Mouse (Mus musculus): ENCODE measurements at regions not wholly inside any gene's neighbourhood (a gene's known extent, or its start where the extent isn't known, plus 50 kb on each side); places are given as distances from the start of the nearest gene placed in this dataset.
A peak's percentile ranks its signal among the peaks of the same experiment; 100 is the strongest.

DNA sequence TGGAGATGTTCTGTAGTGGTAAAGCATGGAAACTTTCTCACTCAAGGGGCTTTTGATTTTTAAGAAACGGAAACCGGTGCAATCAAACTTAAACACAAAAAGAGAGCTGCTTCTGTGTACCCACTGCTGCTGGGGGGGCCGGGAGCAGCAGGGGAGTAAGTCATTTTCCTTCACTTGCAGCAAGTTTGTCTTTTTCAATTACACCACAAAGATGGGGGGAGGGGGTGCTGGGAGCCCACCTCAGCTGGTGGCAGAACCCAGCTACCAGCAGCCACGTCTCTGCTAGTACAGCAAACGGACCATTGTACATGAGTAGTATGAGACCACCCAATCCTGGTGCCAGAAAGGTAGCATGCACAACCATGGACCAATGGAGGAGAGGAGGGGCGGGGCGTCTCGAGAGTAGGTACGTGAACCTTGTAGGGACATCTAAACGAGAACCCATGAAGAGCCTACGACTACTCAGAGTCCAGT is 211.7 kb upstream of the Amigo2 start:
- Histone ChIP-seq H3K4me3 (ENCODE audit: low read length) (no peak overlapping the region), H3K9ac (replicated peaks; ENCODE audit: low read length) (no peak overlapping the region), H3K27me3 (ENCODE audit: insufficient read depth, low read length) (no peaks in the 10 kb centered on the region), H3K36me3 (ENCODE audit: insufficient read depth, low read length) (no peaks in the 10 kb centered on the region), H3K27ac (no peak overlapping the region), H3K9me3 (ENCODE audit: low read length) (no peaks in the 10 kb centered on the region), H3K4me2 (ENCODE audit: low read depth, low read length) (peak overlapping the region; percentile 27), H3K4me1 (ENCODE audit: insufficient read depth, low read length) (no peaks in the 10 kb centered on the region)
- TF ChIP-seq CTCF (IDR thresholded peaks at IDR 0.05; ENCODE audit: low read depth): no peak
- 65% methylated on average over 11 of the region's 11 CpGs for WGBS
- DNase-seq (ENCODE audit: low spot score): no peak
- ATAC-seq: no peak

DNA sequence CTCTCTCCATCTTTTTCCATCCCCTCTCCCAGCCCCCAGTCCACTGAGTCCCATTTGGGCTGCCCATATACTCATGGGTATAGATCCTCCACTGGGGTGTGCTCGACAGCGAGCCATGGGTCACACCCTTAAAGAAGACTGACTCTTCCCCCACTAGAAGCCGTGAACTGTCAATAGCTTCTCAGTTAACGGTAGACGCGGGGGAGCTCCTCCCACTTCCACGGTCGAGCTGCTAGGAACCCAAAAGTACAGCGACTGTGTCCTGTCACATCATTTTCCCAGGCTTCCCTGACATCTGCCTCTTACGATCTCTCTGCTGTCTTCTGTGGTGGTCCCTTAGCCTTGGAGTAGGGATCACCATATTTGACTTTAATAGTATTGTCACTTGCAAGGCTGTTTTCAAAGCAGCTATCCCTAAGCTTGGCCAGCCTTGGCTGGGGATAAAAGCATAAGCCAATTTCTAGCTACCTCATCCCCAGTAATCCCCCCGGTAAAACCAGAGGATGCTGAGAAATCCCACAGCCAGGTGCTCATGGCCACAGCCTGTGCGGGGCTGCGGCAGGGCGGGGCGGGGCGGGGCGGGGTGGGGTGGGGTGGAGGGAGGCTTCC is 211.2 kb upstream of the Amigo2 start:
- TF ChIP-seq CTCF (IDR thresholded peaks at IDR 0.05; ENCODE audit: low read depth): no peak
- no peak for ATAC-seq
- Histone ChIP-seq H3K27me3 (ENCODE audit: insufficient read depth, low read length) (no peaks in the 10 kb centered on the region), H3K9ac (replicated peaks; ENCODE audit: low read length) (no peak overlapping the region), H3K36me3 (ENCODE audit: insufficient read depth, low read length) (no peaks in the 10 kb centered on the region), H3K4me3 (ENCODE audit: low read length) (no peak overlapping the region), H3K27ac (no peak overlapping the region), H3K4me2 (ENCODE audit: low read depth, low read length) (peak overlapping the region; percentile 27), H3K9me3 (ENCODE audit: low read length) (no peaks in the 10 kb centered on the region), H3K4me1 (ENCODE audit: insufficient read depth, low read length) (no peaks in the 10 kb centered on the region)
- WGBS: 39% methylated on average over 17 of the region's 17 CpGs
- DNase-seq (ENCODE audit: low spot score): no peak

DNA sequence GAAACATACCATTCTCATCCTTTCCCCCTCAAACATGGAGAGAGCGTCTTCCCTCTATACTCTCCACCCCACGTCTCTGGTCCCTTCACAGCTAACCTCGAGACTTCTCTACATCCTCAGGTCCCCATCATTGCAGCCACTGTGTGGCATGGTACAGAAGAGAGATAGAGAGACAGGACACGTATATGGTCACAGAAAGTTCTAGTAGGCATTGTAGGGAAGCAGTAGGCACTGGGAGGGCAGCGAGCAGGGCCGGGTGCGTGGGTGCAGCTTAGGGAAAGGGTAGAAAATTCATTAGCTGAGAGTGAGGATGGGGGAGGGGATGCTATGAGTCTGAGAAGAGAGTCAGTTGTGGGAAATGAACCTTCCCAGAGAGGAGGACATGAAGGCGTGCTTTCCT is 210.4 kb upstream of the Amigo2 start:
- ATAC-seq: no peak
- Histone ChIP-seq H3K9ac (replicated peaks; ENCODE audit: low read length) (no peak overlapping the region), H3K36me3 (ENCODE audit: insufficient read depth, low read length) (no peaks in the 10 kb centered on the region), H3K9me3 (ENCODE audit: low read length) (no peaks in the 10 kb centered on the region), H3K27me3 (ENCODE audit: insufficient read depth, low read length) (no peaks in the 10 kb centered on the region), H3K4me1 (ENCODE audit: insufficient read depth, low read length) (no peaks in the 10 kb centered on the region), H3K4me2 (ENCODE audit: low read depth, low read length) (no peak overlapping the region), H3K27ac (no peak overlapping the region), H3K4me3 (ENCODE audit: low read length) (no peak overlapping the region)
- DNase-seq (ENCODE audit: low spot score): no peak
- WGBS: 82% methylated on average over 8 of the region's 8 CpGs
- TF ChIP-seq CTCF (IDR thresholded peaks at IDR 0.05; ENCODE audit: low read depth): no peak

DNA sequence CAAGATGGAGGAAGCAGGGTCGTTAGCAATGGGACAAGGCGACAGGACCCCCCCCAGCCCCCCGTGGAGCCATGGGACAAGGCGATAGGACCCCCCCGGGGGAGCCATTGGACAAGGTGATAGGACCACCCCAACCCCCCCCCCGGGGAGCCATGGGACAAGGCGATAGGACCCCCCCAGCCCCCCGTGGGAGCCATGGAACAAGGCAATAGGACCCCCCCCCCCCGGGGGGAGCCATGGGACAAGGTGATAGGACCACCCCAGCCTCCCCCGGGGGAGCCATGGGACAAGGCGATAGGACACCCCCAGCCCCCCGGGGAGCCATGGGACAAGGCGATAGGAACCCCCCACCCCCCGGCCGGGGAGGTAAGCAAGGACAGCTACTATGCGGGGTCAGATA is 209.9 kb upstream of the Amigo2 start:
- Histone ChIP-seq H3K4me3 (ENCODE audit: low read length) (no peak overlapping the region), H3K36me3 (ENCODE audit: insufficient read depth, low read length) (no peaks in the 10 kb centered on the region), H3K4me1 (ENCODE audit: insufficient read depth, low read length) (no peaks in the 10 kb centered on the region), H3K9ac (replicated peaks; ENCODE audit: low read length) (no peak overlapping the region), H3K4me2 (ENCODE audit: low read depth, low read length) (no peak overlapping the region), H3K27me3 (ENCODE audit: insufficient read depth, low read length) (no peaks in the 10 kb centered on the region), H3K9me3 (ENCODE audit: low read length) (no peaks in the 10 kb centered on the region), H3K27ac (no peak overlapping the region)
- ATAC-seq (no peak), DNase-seq (ENCODE audit: low spot score) (no peak)
- WGBS: 92% methylated on average over 16 of the region's 16 CpGs
- TF ChIP-seq CTCF (IDR thresholded peaks at IDR 0.05; ENCODE audit: low read depth): no peak

DNA sequence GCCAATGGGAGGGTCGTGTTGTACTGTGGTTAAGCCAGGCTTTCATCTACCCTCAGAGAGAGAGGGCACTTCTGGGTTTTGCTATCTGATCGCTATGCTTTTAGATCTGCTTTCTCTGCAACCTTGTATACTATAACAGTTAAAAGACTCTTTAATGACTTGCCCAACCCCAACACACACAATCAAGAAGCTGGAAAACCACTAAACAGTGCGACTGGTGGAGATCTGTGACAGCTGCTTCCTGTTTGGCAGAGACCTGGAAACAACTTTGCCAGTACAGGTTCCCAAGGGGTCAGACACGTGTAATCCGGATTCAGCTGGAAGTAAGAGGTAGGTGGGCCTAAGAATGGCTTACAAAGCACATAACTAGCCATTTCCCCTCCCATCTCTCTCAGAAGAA is 208.6 kb upstream of the Amigo2 start:
- H3K9me3 ChIP-seq (ENCODE audit: low read length): no peaks in the 10 kb centered on the region
- WGBS: 67% methylated on average over 5 of the region's 5 CpGs

DNA sequence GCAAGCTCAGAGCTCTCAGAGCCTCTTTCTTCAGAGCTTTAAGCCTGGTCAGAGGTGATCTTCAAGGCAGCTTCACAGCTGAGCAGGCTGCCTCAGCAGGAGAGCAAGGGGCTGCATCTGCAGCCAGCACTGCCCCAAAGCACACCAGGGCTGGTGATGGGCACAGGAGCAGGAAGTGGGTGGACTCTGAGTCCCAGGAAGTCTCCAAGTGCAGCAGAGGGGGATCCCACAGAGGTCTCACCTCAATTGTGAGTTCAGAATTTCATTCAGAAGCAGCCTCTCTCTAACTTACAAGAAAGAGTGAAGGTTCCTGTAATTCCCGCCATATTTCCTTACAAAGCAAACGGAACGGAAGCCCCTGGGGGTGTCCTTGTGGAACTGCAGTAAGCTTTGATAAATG is 202.6 kb upstream of the Amigo2 start:
- 85% methylated on average over 3 of the region's 3 CpGs for WGBS
- TF ChIP-seq CTCF (IDR thresholded peaks at IDR 0.05; ENCODE audit: low read depth): no peak
- H3K27ac ChIP-seq: no peak overlapping the region

More for the DNA sequence above, 208.6 kb upstream of the Amigo2 start:
- H3K4me2 ChIP-seq (ENCODE audit: low read depth, low read length): no peak overlapping the region
- no peak overlapping the region for H3K4me3 ChIP-seq (ENCODE audit: low read length)
- no peak for DNase-seq (ENCODE audit: low spot score)
- H3K27ac ChIP-seq: no peak overlapping the region
- H3K27me3 ChIP-seq (ENCODE audit: insufficient read depth, low read length): no peaks in the 10 kb centered on the region
- no peak for TF ChIP-seq CTCF (IDR thresholded peaks at IDR 0.05; ENCODE audit: low read depth)
- H3K36me3 ChIP-seq (ENCODE audit: insufficient read depth, low read length): no peaks in the 10 kb centered on the region
- H3K9ac ChIP-seq (replicated peaks; ENCODE audit: low read length): no peak overlapping the region
- ATAC-seq: no peak
- H3K4me1 ChIP-seq (ENCODE audit: insufficient read depth, low read length): no peaks in the 10 kb centered on the region

DNA sequence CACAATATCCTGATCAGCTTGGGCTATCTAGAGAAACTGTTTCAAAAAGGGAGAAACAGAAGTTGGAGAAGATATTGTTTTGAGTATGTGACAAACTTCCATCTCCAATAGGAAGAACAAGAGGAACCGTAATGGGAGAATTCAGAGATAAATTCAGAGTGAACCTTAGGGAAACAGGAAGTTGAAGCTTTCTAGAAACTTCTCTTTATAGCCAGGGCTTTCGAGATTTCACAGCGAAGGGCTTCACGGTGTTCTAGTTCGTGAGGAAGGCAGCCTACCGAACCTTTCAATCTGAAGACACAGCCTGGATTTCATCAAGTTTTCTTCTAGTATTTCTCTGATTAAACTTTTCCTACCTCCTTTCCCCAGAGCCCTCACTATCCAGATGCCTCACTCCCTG is 201.9 kb upstream of the Amigo2 start:
- DNase-seq (ENCODE audit: low spot score): no peak
- no peaks in the 10 kb centered on the region for H3K36me3 ChIP-seq (ENCODE audit: insufficient read depth, low read length)
- ATAC-seq: no peak
- TF ChIP-seq CTCF (IDR thresholded peaks at IDR 0.05; ENCODE audit: low read depth): no peak
- no peaks in the 10 kb centered on the region for H3K4me1 ChIP-seq (ENCODE audit: insufficient read depth, low read length)
- no peak overlapping the region for H3K27ac ChIP-seq
- no peaks in the 10 kb centered on the region for H3K9me3 ChIP-seq (ENCODE audit: low read length)
- WGBS: 86% methylated on average over 6 of the region's 6 CpGs
- no peak overlapping the region for H3K4me3 ChIP-seq (ENCODE audit: low read length)
- H3K27me3 ChIP-seq (ENCODE audit: insufficient read depth, low read length): no peaks in the 10 kb centered on the region
- H3K9ac ChIP-seq (replicated peaks; ENCODE audit: low read length): no peak overlapping the region
- H3K4me2 ChIP-seq (ENCODE audit: low read depth, low read length): no peak overlapping the region

More for the DNA sequence above, 202.6 kb upstream of the Amigo2 start:
- Histone ChIP-seq H3K4me3 (ENCODE audit: low read length) (no peak overlapping the region), H3K4me1 (ENCODE audit: insufficient read depth, low read length) (no peaks in the 10 kb centered on the region), H3K9ac (replicated peaks; ENCODE audit: low read length) (no peak overlapping the region), H3K4me2 (ENCODE audit: low read depth, low read length) (no peak overlapping the region), H3K36me3 (ENCODE audit: insufficient read depth, low read length) (no peaks in the 10 kb centered on the region), H3K27me3 (ENCODE audit: insufficient read depth, low read length) (no peaks in the 10 kb centered on the region), H3K9me3 (ENCODE audit: low read length) (no peaks in the 10 kb centered on the region)
- DNase-seq (ENCODE audit: low spot score) (no peak), ATAC-seq (no peak)
